Mouse (Mus musculus): ENCODE data around the gene Magi1.
A peak's percentile ranks its signal among the peaks of the same experiment; 100 is the strongest.

Gene Magi1

GRCm38 (mm10) chr6:93981211-93981610, 302.5 kb downstream of the Magi1 start:
- DNase-seq (ENCODE audit: low spot score in 2 of 2) = no peak

DNA sequence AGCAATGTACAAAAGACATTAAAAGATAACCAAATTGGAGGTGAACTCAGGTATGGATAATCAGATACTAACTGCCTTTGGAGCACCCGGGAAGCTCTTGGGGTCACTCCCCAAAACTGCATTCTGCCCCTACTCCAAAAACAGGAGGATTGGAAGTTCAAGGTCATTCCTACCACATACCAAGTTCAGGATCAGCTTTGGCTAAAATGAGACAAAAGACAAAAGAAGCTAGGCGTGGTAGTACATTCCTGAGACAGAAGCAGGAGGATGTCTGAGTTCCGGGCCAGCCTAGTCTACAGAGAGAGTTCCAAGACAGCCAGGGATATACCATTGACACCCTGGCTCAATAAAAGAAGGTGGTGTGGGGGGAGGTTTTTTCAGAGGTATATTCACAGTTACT, 304.5 kb downstream of the Magi1 start:
- no peak for DNase-seq (ENCODE audit: low spot score in 2 of 2)

GRCm38 (mm10) chr6:93968721-93969120, 315.0 kb downstream of the Magi1 start:
- no peak for DNase-seq (ENCODE audit: low spot score in 2 of 2)

DNA sequence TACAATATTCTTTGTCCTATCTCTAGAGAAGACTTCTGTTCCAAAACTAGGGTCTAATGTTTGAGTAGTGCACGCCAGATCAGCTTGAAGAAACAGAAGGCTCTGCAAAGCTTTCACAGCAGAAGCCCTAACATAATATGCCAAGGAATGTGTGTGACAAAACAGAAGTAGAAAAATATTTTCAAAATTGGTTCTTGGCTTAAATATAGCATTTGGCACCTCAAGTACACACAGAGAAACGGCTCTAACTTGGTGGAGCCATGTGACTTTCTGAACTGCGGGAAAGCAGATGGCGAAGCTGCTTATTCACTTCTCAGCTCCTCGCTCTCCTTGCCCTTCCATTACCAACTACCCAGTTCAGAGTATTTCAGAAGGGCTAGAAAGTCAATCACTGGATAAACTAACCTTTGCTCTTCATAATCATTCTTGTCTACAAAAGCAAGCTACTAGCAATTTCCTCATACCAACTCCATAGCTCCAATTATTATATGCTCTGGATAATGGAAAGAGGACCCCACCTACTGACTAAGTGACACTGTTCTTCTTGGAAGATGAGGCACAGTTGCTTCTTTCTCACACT, 320.9 kb downstream of the Magi1 start:
- DNase-seq (ENCODE audit: low spot score in 2 of 2) = peak in 1 of 2 experiments; percentile 53

DNA sequence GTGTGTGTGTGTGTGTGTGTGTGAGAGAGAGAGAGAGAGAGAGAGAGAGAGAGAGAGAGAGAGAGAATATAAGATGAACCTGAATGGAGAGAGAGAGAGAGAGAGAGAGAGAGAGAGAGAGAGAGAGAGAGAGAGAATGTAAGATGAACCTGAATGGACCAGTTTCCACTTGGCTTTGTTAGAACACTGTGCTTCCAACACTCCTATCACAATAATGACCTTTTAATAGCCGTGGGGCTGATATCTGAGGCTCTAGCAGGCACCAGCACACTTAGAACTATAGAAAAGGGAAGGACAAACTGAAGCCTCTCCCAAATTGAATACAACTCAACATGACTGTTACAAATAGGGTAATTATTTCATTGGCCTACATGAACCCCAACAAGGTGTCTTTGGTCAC, 321.9 kb downstream of the Magi1 start:
- no peak for DNase-seq (ENCODE audit: low spot score in 2 of 2)

- DNase-seq (ENCODE audit: low spot score in 2 of 2) = peak; percentile 14 to 41
Measured at GRCm38 (mm10) chr6:93957172-93957571, 326.5 kb downstream of the Magi1 start.

GRCm38 (mm10) chr6:93946612-93947011, 337.1 kb downstream of the Magi1 start:
- no peak for DNase-seq (ENCODE audit: low spot score in 2 of 2)

DNA sequence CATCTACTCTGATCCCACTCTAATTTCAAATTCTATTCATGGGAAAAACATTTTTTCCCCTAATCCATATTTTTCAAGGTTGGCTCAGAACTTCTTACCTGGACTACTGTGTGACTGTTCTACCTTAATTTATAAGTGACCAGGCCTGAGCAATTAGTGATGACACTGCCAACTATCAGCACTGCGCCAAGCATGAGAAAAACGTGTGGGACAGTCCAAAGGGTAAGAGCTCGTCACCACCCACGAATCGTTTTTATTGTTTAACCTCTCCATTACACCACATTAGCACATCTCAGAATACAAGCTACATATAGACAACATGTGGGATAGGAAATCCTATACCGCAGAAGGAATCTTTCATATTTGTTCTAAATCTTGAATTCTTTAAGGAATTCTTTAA, 347.4 kb downstream of the Magi1 start:
- no peak for DNase-seq (ENCODE audit: low spot score in 2 of 2)

DNA sequence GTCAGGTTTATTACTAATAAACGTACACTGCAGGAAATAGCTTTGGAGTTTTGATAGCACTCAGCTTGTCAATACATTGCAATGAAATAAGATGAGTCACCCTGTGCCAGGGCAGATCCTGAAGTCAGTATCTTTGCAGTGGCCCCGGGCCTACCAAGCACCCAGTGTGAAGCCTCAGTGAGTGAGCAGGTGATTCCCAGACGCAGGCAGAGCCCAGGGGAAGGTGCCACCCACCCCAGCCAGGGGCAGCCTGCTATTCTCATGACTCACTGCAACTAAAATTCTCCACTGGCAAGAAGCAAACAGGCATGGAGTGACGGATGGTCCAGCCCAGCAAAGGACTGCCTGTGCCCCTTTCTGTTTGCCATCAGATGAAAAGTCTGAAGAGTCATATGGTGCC, 347.9 kb downstream of the Magi1 start:
- DNase-seq (ENCODE audit: low spot score in 2 of 2) = no peak

GRCm38 (mm10) chr6:93934700-93935099, 349.0 kb downstream of the Magi1 start:
- no peak for DNase-seq (ENCODE audit: low spot score in 2 of 2)

DNA sequence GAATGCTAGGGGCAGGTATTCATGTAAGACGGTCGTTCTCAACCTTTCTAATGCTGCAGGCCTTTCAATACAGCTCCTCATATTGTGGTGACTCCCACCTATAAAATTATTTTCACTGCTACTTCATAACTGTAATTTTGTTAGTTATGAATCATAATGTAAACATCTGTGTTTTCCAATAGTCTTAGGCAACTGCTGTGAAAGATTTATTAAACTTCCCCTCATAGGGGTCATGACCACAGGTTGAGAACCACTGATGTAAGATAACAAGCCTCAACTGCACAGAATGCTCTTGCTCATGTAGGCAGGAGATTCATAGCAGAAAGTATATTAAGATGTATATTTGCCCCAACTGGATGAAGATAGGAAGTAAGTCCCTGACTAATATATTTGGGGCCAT, 359.1 kb downstream of the Magi1 start:
- DNase-seq (ENCODE audit: low spot score in 2 of 2) = no peak

DNA sequence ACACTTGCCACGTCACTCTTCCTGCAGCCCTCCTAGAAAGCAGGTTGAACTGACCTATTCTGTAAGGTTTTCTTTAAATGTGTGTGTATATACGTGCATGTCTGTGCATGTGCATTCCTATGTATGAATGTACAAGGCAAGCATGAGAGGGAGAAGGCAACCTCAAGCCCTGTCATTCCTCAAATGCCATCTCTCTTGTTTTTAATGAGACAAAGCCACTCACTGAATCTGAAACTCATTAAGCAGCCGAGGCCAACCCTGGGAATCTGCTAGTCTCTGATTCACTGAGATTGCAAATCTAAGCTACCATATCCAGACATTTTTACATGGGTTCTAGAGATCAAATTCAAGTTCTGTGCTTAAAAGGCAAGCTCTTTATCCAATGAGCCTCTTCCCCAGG, 359.7 kb downstream of the Magi1 start:
- DNase-seq (ENCODE audit: low spot score in 2 of 2) = no peak

DNA sequence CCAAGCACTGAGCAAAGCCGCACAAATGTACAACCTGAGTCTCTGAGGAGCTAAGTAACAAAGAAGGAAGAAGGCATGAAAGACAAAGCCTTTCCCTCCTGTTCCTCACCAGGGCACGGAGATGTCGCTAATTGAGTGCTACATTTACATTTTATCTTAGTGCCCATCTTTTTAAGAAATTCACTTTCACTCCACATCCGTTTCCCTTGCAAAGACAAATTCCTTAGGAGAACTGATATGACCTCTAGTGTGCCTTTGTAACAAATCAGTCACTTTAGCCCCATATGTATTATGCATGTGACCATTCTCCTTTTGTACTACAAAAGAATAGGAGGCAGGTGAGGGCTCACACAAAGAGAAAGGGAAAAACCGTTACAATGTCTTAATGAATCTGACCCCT, 360.4 kb downstream of the Magi1 start:
- no peak for DNase-seq (ENCODE audit: low spot score in 2 of 2)

- no peak for DNase-seq (ENCODE audit: low spot score in 2 of 2)
Measured at GRCm38 (mm10) chr6:93922931-93923330, 360.8 kb downstream of the Magi1 start.

DNA sequence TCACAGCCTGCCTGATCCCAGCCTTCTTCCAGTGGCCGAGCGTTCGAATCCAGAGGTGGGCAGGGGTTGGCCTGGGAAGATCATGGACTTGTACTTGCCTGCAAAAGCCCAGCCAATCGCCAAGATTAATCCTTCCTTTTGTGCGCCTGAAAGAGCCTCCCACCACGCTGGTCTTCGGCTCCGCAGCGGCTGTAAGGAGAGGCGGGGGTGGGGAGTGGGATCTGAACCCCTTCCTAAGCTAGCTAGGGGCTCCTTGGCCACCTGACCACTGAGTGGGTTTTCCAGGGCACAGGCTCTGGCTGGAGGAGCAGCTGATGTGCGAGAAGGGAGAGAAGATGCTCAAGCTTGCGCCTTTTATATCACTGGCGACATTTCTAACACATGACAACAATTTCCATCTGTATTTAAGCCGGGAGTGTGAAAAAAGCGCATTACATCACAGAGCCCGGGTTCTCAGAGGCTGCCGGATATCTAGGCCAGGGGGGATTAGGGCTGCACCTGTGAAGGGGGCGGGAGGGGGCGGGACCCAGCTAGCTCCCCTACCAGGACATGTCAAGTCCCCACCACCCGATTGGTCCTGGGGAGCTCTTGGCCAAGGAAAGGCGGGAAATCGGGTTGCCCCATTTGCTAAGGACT, 370.4 kb downstream of the Magi1 start:
- peak; percentile 26 to 55 for DNase-seq (ENCODE audit: low spot score in 2 of 2)

- peak; percentile 39 to 55 for DNase-seq (ENCODE audit: low spot score in 2 of 2)
Measured at GRCm38 (mm10) chr6:93912582-93913225, 371.0 kb downstream of the Magi1 start.

DNA sequence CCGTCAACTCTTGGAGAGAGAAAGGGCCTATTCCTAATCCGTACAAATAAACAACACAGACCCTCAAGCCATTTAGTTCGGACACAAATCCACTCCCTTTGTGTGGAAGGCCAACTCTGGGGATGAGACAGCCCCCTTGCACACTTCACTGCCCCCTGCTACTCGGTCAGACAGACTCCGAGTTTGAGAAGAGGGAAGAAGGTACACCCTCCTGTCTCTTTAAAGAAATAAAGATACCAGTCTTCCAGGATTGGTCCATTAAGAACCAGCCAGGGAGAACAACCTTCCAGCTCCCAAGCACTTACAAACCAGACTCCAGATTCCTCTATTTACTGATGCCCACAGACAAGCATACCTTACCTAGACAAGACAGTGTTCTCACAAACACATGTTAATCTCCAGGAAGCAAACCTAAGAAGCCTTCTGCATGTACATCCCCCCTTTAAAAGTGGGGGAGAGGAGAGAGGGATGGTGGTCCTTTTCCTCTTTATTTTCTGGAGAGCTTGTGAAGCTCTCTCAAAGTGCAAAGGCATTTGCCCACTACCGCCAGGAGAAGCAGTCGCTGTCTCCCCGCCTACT, 371.6 kb downstream of the Magi1 start:
- peak in 1 of 2 experiments; percentile 58 for DNase-seq (ENCODE audit: low spot score in 2 of 2)

DNA sequence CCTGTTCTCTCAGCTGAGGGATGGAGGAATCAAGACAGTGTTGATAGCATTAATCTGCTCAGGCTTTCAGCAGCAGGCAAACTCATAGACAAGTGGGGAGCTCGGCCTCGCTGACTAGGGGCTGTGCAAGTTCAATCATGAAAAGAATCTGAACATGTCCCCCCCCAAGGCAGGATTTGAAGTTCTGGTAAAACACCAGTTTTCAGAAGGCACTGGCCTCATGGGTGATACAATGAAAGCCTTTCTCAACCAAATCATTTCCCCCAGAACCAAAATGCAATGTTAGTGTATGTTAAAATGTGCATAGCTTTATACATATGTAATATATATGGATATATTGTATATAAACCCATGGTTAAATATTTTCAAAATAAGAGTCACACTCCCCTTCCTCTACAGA, 372.3 kb downstream of the Magi1 start:
- no peak for DNase-seq (ENCODE audit: low spot score in 2 of 2)

- DNase-seq (ENCODE audit: low spot score in 2 of 2) = no peak
Measured at GRCm38 (mm10) chr6:93909976-93910375, 373.7 kb downstream of the Magi1 start.

GRCm38 (mm10) chr6:93904987-93905386, 378.7 kb downstream of the Magi1 start:
- DNase-seq (ENCODE audit: low spot score in 2 of 2) = no peak

GRCm38 (mm10) chr6:93902239-93902638, 381.5 kb downstream of the Magi1 start:
- peak in 1 of 2 experiments; percentile 27 for DNase-seq (ENCODE audit: low spot score in 2 of 2)

DNA sequence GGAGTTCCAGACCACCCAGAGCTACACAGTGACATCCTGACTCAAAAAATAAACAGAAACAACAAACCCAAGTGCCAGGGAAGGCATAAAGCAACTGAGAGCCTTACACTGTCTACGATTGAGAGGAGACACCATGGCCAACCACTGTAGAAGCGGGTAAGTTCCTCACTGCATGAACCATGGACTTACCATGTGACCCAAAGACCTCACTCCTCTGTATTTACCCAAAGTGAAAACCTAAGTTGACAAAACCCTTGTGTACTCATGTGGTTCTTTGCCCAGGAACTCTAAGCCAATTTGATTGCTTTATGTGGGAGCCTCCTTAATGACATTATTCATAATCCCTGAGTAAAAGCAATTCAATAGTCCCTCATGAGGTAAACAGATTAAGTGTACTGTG, 382.3 kb downstream of the Magi1 start:
- DNase-seq (ENCODE audit: low spot score in 2 of 2) = no peak

DNA sequence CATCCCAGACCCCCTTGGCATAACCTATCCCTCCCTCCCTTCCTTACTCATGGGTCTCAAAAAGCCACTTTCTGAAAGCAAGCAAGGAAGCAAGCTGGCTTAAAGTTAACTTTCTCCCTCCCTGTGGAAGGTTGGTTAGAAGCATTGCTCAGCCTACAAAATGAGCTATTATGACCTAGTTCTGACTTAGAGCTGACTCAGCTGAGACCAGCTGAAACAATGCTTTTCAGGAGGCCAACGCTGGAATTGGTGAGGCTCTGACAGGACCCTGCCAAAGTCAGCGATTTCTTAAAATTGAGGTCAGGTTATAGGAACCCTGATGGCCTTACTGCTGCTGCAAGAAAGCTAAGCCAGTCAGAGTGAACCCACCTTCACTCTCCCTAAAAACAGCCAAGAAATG, 386.2 kb downstream of the Magi1 start:
- DNase-seq (ENCODE audit: low spot score in 2 of 2) = no peak

All from left cerebral cortex, adult 9 months (tissue).